Comparison of ENCODE assay signal across 8 mouse cellular contexts in the genomic region with DNA sequence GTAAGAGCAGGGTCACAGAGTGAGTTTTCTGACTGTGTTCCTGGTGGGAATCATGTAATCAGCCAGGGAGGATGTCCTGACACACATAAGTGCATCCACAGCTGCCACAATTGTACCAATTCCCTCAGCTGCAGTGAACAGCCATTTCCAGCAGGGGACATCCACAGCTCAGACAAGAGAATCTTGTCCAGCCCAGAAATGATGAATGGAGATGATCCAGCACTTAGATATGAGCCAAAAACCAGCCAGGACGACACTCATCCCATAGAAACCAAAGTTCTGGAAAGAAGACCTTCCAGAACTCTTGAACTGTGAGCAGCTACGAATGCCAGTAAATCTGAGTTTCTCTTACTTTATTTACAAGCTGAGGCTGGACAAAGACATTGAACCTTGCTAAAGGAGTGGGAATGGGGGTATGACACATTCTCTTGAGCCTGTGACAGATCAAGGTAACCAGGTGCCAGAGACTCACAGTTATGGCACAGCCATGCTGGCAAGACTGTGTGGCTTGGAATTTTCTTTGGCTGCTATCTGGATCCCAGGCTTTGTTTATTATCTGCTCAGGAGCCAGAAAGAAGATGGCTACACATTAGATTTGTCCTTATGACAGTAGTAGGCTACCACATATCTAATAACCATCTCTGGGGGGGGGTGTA.
A peak's percentile ranks its signal among the peaks of the same experiment; 100 is the strongest.
DNase-seq lines count a peak whose midpoint lies in the region; ATAC-seq lines count a peak whose summit lies in the region.
"Had no signal": no experiment of that assay in that cellular context is flagged by ENCODE, and none has a peak within 500 bp of the region (broad histone marks: within the 10 kb centered on the region; RNA-seq: fewer than 3 reads in every experiment).

No protein-coding gene starts in this region.

- DNase-seq in 416B (ENCODE audit: low read depth), result peak; percentile 2
- DNase-seq in NIH3T3 (ENCODE audit: low read depth), result peak; percentile 25
- peak; percentile 70 for DNase-seq in embryo, embryonic 10.5 days (ENCODE audit: low spot score)
- peak; percentile 58 for DNase-seq in heart, postnatal 4 days
- DNase-seq in left cerebral cortex, adult 8-10 months (ENCODE audit: low spot score in 2 of 2), result peak; percentile 18 to 26
- DNase-seq in midbrain, embryonic 14.5 days, result peak; percentile 80
- no peak for DNase-seq in spleen, postnatal 4 days (ENCODE audit: low spot score in 2 of 2)
- DNase-seq: liver, embryonic 13.5 days had no signal

- peak; percentile 73 for ATAC-seq in midbrain, embryonic 14.5 days (ENCODE audit: low FRiP score, low TSS enrichment)

- H3K9ac ChIP-seq in midbrain, embryonic 14.5 days (replicated peaks; ENCODE audit: low read length), result no peak overlapping the region
- H3K9ac ChIP-seq: liver, embryonic 13.5 days had no signal

- H3K4me2 ChIP-seq in midbrain, embryonic 14.5 days (ENCODE audit: low read length), result no peak overlapping the region
- H3K4me2 ChIP-seq: liver, embryonic 13.5 days had no signal

- no peaks in the 10 kb centered on the region for H3K36me3 ChIP-seq in midbrain, embryonic 14.5 days (ENCODE audit: control insufficient read depth, insufficient read depth, low read length)
- H3K36me3 ChIP-seq: liver, embryonic 13.5 days had no signal

- H3K9me3 ChIP-seq in midbrain, embryonic 14.5 days (ENCODE audit: control insufficient read depth, low read length), result no peaks in the 10 kb centered on the region
- H3K9me3 ChIP-seq: liver, embryonic 13.5 days had no signal

- WGBS in midbrain, embryonic 14.5 days, result 45% methylated on average over 2 of the region's 2 CpGs

- no peak overlapping the region for H3K4me3 ChIP-seq in midbrain, embryonic 14.5 days (replicated peaks; ENCODE audit: low read depth, low read length)
- H3K4me3 ChIP-seq: liver, embryonic 13.5 days had no signal

- no peak overlapping the region for H3K27ac ChIP-seq in midbrain, embryonic 14.5 days (replicated peaks; ENCODE audit: low read depth, low read length)
- H3K27ac ChIP-seq: liver, embryonic 13.5 days had no signal

- H3K4me1 ChIP-seq in midbrain, embryonic 14.5 days (ENCODE audit: control insufficient read depth, insufficient read depth, low read length), result no peaks in the 10 kb centered on the region; the same call in 1 of the 2 replicates
- H3K4me1 ChIP-seq: liver, embryonic 13.5 days had no signal

- H3K27me3 ChIP-seq in midbrain, embryonic 14.5 days (ENCODE audit: control insufficient read depth, insufficient read depth, low read length), result no peaks in the 10 kb centered on the region
- H3K27me3 ChIP-seq: liver, embryonic 13.5 days had no signal

Comparison
In these comparisons a context has a peak if more than half of its experiments do, and no peak if none do; other contexts are left out.
1. DNase-seq: peak in 416B (single experiment), NIH3T3 (single experiment), embryo, embryonic 10.5 days (single experiment), heart, postnatal 4 days (single experiment), left cerebral cortex, adult 8-10 months (2 of 2) and midbrain, embryonic 14.5 days (single experiment); none in spleen, postnatal 4 days (0 of 2).